Mouse (Mus musculus): ENCODE results near the gene Lyrm2. TPM values are rescaled to one million over a fixed set of nuclear protein-coding genes. Genes with fewer than 3 reads are reported as not detected.

Lyrm2 gene
- total and polyA plus RNA-seq, 3 experiments: 35.7 to 135 (median 47.5) TPM

GRCm38 (mm10) chr4:32828385-32829077, 28.5 kb downstream of the Lyrm2 start:
- H3K36me3 ChIP-seq (replicated peaks in 1 of 2; ENCODE audit: control insufficient read depth in 1 of 2, insufficient read depth in 1 of 2, low read length in 1 of 2): no peaks in the 10 kb centered on the region
- H3K9ac ChIP-seq (ENCODE audit: insufficient read depth, low read depth): no peak overlapping the region
- in situ Hi-C loops (cut with MboI; ENCODE audit: low pct_ligation_motif_present, low pct_unique_long_range_greater_than_20kb, low sequenced_read_pairs) (no loop called here), dilution Hi-C loops (cut with MboI; ENCODE audit: extremely low pct_ligation_motif_present, extremely low pct_unique_long_range_greater_than_20kb, low sequenced_read_pairs) (no loop called here)
- no peak overlapping the region for H3K27ac ChIP-seq (ENCODE audit: insufficient read depth, low read depth)
- H3K27me3 ChIP-seq (replicated peaks): no peaks in the 10 kb centered on the region
- no peak overlapping the region for H3K4me2 ChIP-seq (ENCODE audit: insufficient read depth, low read depth, poor library complexity, severe bottlenecking)
- no peak overlapping the region for H3K4me3 ChIP-seq (replicated peaks in 1 of 3; ENCODE audit: low read depth in 2 of 3, low read length in 2 of 3, poor library complexity in 1 of 3)
- no peaks in the 10 kb centered on the region for H3K9me3 ChIP-seq (replicated peaks; ENCODE audit: low read length)
- TF ChIP-seq IRF4 (IDR thresholded peaks at IDR 0.05; ENCODE audit: low read depth, low read length) (no peak), POLR2A (IDR thresholded peaks at IDR 0.05; ENCODE audit: low read depth, low read length) (no peak), MYC (IDR thresholded peaks at IDR 0.05; ENCODE audit: low read depth, low read length) (no peak), MAX (IDR thresholded peaks at IDR 0.05; ENCODE audit: low read length) (no peak)
- DNase-seq (ENCODE audit: extremely low read depth): no peak
- no peaks in the 10 kb centered on the region for H3K79me2 ChIP-seq (replicated peaks; ENCODE audit: control insufficient read depth, extremely low read depth, insufficient read depth, poor library complexity, severe bottlenecking)
- no peaks in the 10 kb centered on the region for H3K4me1 ChIP-seq (ENCODE audit: control insufficient read depth in 1 of 2, insufficient read depth in 2 of 2)

- H3K9me3 ChIP-seq (replicated peaks; ENCODE audit: low read length): no peaks in the 10 kb centered on the region
- no peak overlapping the region for H3K9ac ChIP-seq (ENCODE audit: insufficient read depth, low read depth)
- no peak overlapping the region for H3K4me3 ChIP-seq (replicated peaks in 1 of 3; ENCODE audit: low read depth in 2 of 3, low read length in 2 of 3, poor library complexity in 1 of 3)
- no peaks in the 10 kb centered on the region for H3K36me3 ChIP-seq (replicated peaks in 1 of 2; ENCODE audit: control insufficient read depth in 1 of 2, insufficient read depth in 1 of 2, low read length in 1 of 2)
- no peak for DNase-seq (ENCODE audit: extremely low read depth)
- no peak overlapping the region for H3K4me2 ChIP-seq (ENCODE audit: insufficient read depth, low read depth, poor library complexity, severe bottlenecking)
- no peak for TF ChIP-seq TCF12 (IDR thresholded peaks at IDR 0.05; ENCODE audit: low read depth, low read length)
- no peak for TF ChIP-seq ZKSCAN1 (IDR thresholded peaks at IDR 0.05; ENCODE audit: borderline replicate concordance, low read depth, low read length)
- no peak for TF ChIP-seq CHD1 (IDR thresholded peaks at IDR 0.05; ENCODE audit: low read depth, low read length)
- no peak for TF ChIP-seq SMC3 (IDR thresholded peaks at IDR 0.05; ENCODE audit: low read depth, low read length)
- no peak for TF ChIP-seq CHD2 (IDR thresholded peaks at IDR 0.05; ENCODE audit: low read length)
- no peaks in the 10 kb centered on the region for H3K27me3 ChIP-seq (replicated peaks)
- H3K27ac ChIP-seq (ENCODE audit: insufficient read depth, low read depth): no peak overlapping the region
- dilution Hi-C loops (cut with MboI; ENCODE audit: extremely low pct_ligation_motif_present, extremely low pct_unique_long_range_greater_than_20kb, low sequenced_read_pairs): no loop called here
- H3K79me2 ChIP-seq (replicated peaks; ENCODE audit: control insufficient read depth, extremely low read depth, insufficient read depth, poor library complexity, severe bottlenecking): no peaks in the 10 kb centered on the region
- H3K4me1 ChIP-seq (ENCODE audit: control insufficient read depth in 1 of 2, insufficient read depth in 2 of 2): no peaks in the 10 kb centered on the region
- in situ Hi-C loops (cut with MboI; ENCODE audit: low pct_ligation_motif_present, low pct_unique_long_range_greater_than_20kb, low sequenced_read_pairs): no loop called here
Measured at GRCm38 (mm10) chr4:32829316-32829715, 29.3 kb downstream of the Lyrm2 start.

- H3K4me3 ChIP-seq (replicated peaks in 1 of 3; ENCODE audit: low read depth in 2 of 3, low read length in 2 of 3, poor library complexity in 1 of 3): no peak overlapping the region
- no peak overlapping the region for H3K4me2 ChIP-seq (ENCODE audit: insufficient read depth, low read depth, poor library complexity, severe bottlenecking)
- TF ChIP-seq MAFK (IDR thresholded peaks at IDR 0.05; ENCODE audit: insufficient replicate concordance, low read length): no peak
- TF ChIP-seq ZMIZ1 (IDR thresholded peaks at IDR 0.05; ENCODE audit: low read depth, low read length): no peak
- no peak for TF ChIP-seq E2F4 (IDR thresholded peaks at IDR 0.05; ENCODE audit: insufficient replicate concordance, low read depth, low read length)
- TF ChIP-seq NRF1 (IDR thresholded peaks at IDR 0.05; ENCODE audit: low read depth, low read length): no peak
- TF ChIP-seq HCFC1 (IDR thresholded peaks at IDR 0.05; ENCODE audit: low read depth, low read length): no peak
- TF ChIP-seq JUND (conservative IDR thresholded peaks at IDR 0.05; ENCODE audit: low read depth, low read length): no peak
- TF ChIP-seq USF2 (conservative IDR thresholded peaks at IDR 0.05; ENCODE audit: low read depth, low read length): no peak
- TF ChIP-seq TBP (conservative IDR thresholded peaks at IDR 0.05; ENCODE audit: low read depth, low read length): no peak
- TF ChIP-seq GABPA (IDR thresholded peaks at IDR 0.05; ENCODE audit: insufficient replicate concordance, low read depth, low read length): no peak
- TF ChIP-seq UBTF (IDR thresholded peaks at IDR 0.05; ENCODE audit: low read depth, low read length): no peak
- H3K4me1 ChIP-seq (ENCODE audit: control insufficient read depth in 1 of 2, insufficient read depth in 2 of 2): no peaks in the 10 kb centered on the region
- no peaks in the 10 kb centered on the region for H3K36me3 ChIP-seq (replicated peaks in 1 of 2; ENCODE audit: control insufficient read depth in 1 of 2, insufficient read depth in 1 of 2, low read length in 1 of 2)
- H3K27ac ChIP-seq (ENCODE audit: insufficient read depth, low read depth): no peak overlapping the region
- no peaks in the 10 kb centered on the region for H3K79me2 ChIP-seq (replicated peaks; ENCODE audit: control insufficient read depth, extremely low read depth, insufficient read depth, poor library complexity, severe bottlenecking)
- DNase-seq (ENCODE audit: extremely low read depth): no peak
- H3K27me3 ChIP-seq (replicated peaks): no peaks in the 10 kb centered on the region
- dilution Hi-C loops (cut with MboI; ENCODE audit: extremely low pct_ligation_motif_present, extremely low pct_unique_long_range_greater_than_20kb, low sequenced_read_pairs): no loop called here
- no peak overlapping the region for H3K9ac ChIP-seq (ENCODE audit: insufficient read depth, low read depth)
- in situ Hi-C loops (cut with MboI; ENCODE audit: low pct_ligation_motif_present, low pct_unique_long_range_greater_than_20kb, low sequenced_read_pairs): no loop called here
- H3K9me3 ChIP-seq (replicated peaks; ENCODE audit: low read length): no peaks in the 10 kb centered on the region
Measured at GRCm38 (mm10) chr4:32833494-32834282, 33.6 kb downstream of the Lyrm2 start.

Measured in CH12.LX (cell line).